Mouse (Mus musculus) olfactory bulb, adult 2 months (tissue): Measurements from ENCODE around the gene Slc6a1. TPM values are rescaled to one million over a fixed set of nuclear protein-coding genes. Genes with fewer than 3 reads are reported as not detected.

Experiments
- H3K27ac ChIP-seq: fragments of 200-500 bp; 2 replicates; pipeline ENCODE4 v1.5.1; 2012; ENCODE audit warnings: low read depth, low read length; ENCODE audit not compliant: insufficient read depth
- H3K4me1 ChIP-seq: fragments of 200-500 bp; 2 replicates; pipeline ENCODE4 v1.6.1; 2012; ENCODE audit warnings: low read length; ENCODE audit not compliant: control insufficient read depth, insufficient read depth
- H3K4me3 ChIP-seq: fragments of 200-500 bp; 2 replicates; pipeline ENCODE4 v1.5.1; 2012; ENCODE audit warnings: mild to moderate bottlenecking, low read depth, low read length, moderate library complexity; ENCODE audit not compliant: insufficient read depth
- CTCF ChIP-seq: fragments of 200-500 bp; IDR thresholded peaks from 2 replicates; pipeline ENCODE4 v1.5.1; 2012; ENCODE audit warnings: low read depth, mild to moderate bottlenecking, low read length, moderate library complexity; ENCODE audit not compliant: insufficient read depth
- POLR2A ChIP-seq: fragments of 200-500 bp; IDR thresholded peaks from 2 replicates; pipeline ENCODE4 v1.6.1; 2012; ENCODE audit warnings: mild to moderate bottlenecking, low read depth, low read length, moderate library complexity; ENCODE audit not compliant: insufficient read depth
- WGBS: fragments of 180-500 bp; shearing (Covaris S2); methylation state at CpG from one replicate; pipeline ENCODE4 v1.1.7; 2018; 5-methylcytosine and 5-hydroxymethylcytosine counted together
- polyA plus RNA-seq: library from polyadenylated mRNA; stranded (reverse); fragments of >200 nt; gene quantifications from 2 replicates; pipeline ENCODE4 v1.2.4, GENCODE M21; 2012; ENCODE audit warnings: low replicate concordance; ENCODE audit not compliant: missing spikeins, insufficient read depth, insufficient read length

Slc6a1 gene
- polyA plus RNA-seq, 1 experiment: 94.2 TPM

DNA sequence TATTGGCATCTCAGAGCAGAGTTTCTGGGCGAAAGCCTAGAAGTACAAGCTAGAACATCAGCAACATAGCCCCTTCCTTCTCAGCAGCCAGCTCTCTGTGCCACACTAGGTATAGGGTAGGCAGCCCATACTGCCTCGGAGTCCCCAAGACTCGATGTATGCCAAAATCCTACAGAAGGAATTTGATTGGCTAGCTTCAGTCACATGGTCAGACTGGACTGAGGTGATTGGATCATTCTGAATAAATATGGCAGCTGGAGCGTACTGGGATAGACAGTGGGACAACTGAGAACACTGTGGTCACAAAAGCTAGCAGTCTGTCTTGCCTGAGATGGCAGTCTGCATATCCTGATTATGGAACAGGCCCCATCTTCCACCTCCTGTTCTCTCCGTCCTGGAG is 17.3 kb downstream of the Slc6a1 start:
- Histone ChIP-seq H3K4me3 (no peak overlapping the region), H3K27ac (no peak overlapping the region), H3K4me1 (peaks cover 38% of the 10 kb centered on the region)
- TF ChIP-seq POLR2A: no peak
- TF ChIP-seq CTCF: no peak
- WGBS: 91% methylated on average over 5 of the region's 5 CpGs

- 73% methylated on average over 11 of the region's 11 CpGs for WGBS
- TF ChIP-seq CTCF (no peak), POLR2A (no peak)
- Histone ChIP-seq H3K27ac (no peak overlapping the region), H3K4me1 (peaks cover 30% of the 10 kb centered on the region), H3K4me3 (no peak overlapping the region)
Measured at GRCm38 (mm10) chr6:114300737-114301136, 18.3 kb downstream of the Slc6a1 start.

DNA sequence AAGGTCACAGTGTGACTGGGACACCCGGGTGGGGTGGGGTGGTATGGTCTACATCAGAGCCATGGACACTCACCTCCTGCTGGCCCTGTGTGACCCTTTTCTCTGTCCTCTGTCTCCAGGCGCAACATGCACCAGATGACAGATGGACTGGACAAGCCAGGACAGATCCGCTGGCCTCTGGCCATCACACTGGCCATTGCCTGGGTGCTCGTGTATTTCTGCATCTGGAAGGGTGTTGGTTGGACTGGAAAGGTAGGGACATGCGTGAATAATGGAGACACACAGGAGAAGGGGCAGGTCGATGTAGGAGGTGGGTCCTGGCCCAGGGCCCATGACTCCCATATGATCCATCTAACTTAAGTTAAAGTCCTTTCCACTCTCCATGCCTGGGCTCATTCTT is 22.2 kb downstream of the Slc6a1 start:
- Histone ChIP-seq H3K4me3 (no peak overlapping the region), H3K27ac (no peak overlapping the region), H3K4me1 (peaks cover 21% of the 10 kb centered on the region; the same call in 1 of the 2 replicates)
- WGBS: 84% methylated on average over 6 of the region's 6 CpGs
- TF ChIP-seq POLR2A: no peak
- no peak for TF ChIP-seq CTCF

- no peaks in the 10 kb centered on the region for H3K4me1 ChIP-seq
- WGBS: 28% methylated on average over 5 of the region's 5 CpGs
- no peak overlapping the region for H3K4me3 ChIP-seq
- H3K27ac ChIP-seq: no peak overlapping the region
- TF ChIP-seq CTCF (no peak), POLR2A (no peak)
Measured at GRCm38 (mm10) chr6:114320511-114320910, 38.1 kb downstream of the Slc6a1 start.

DNA sequence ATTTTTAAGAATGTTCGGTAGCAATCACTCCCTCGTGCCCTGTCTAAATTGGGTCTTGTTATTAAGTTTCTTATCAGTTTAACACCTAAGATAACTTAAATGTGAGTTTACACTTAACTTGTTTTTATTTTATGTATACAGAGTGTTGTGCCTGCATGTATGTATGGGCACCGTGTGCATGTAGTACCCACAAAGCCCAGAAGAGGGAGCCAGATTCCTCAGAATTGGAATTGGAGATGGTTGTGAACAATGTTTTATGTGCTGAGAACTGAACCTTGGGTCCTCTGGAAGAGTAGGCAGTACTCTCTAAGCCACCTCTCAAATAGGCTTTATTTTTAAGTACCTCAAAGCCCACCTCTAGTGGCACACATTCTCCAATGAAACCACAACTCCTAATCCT is 38.7 kb downstream of the Slc6a1 start:
- TF ChIP-seq CTCF: no peak
- no peak for TF ChIP-seq POLR2A
- Histone ChIP-seq H3K27ac (no peak overlapping the region), H3K4me1 (no peaks in the 10 kb centered on the region), H3K4me3 (no peak overlapping the region)
- WGBS: 96% methylated on average over 3 of the region's 3 CpGs

- H3K4me3 ChIP-seq: no peak overlapping the region
- H3K4me1 ChIP-seq: no peaks in the 10 kb centered on the region
- H3K27ac ChIP-seq: no peak overlapping the region
- TF ChIP-seq POLR2A (no peak), CTCF (no peak)
- 92% methylated on average over 3 of the region's 3 CpGs for WGBS
Measured at GRCm38 (mm10) chr6:114322914-114323313, 40.5 kb downstream of the Slc6a1 start.

- TF ChIP-seq CTCF: no peak
- TF ChIP-seq POLR2A: no peak
- no peak overlapping the region for H3K27ac ChIP-seq
- WGBS: 61% methylated on average over 5 of the region's 5 CpGs
- H3K4me1 ChIP-seq: no peaks in the 10 kb centered on the region
- H3K4me3 ChIP-seq: no peak overlapping the region
Measured at GRCm38 (mm10) chr6:114324808-114325207, 42.4 kb downstream of the Slc6a1 start.

DNA sequence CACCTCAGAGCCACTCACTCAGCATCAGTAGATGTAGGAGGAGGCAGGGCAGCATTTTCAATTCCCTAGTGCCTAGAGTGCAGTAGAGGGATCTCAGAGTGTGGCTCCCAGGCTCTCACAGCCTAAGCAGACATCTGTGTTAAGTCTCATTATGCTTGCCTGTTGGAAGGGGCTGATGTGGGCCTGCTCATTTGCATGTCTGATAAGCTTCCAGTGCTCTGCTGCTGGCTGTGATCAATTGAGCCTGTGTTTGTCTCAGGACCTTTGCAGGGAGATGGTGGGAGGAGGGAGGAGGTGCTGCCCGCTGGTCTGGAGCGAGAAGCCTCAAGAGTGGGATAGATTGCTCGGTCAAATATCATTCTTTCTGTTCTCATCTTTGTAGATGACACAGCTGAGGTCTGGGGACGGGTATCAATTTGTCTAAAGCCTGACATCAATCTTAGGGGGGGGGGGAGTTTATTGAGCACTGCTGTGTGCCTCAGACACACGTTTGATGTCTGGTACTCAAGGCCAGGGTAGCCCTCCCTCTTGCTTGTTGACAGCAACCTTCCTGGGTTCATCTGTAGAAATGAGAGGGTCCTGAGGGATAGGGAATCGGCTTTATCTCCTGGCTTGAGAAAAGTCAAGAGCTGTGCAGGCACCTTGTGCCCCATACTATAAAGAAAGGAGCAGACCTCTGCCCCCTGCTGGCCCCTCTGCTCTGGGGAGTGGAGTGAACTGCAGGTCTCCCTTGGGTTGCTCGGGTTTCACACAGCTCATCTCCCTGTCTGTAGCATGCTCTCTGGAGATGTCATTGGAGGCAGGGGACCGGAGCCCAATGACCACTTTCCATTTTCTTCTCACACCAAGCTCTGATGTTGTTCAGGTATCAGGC is 47.4 kb downstream of the Slc6a1 start:
- WGBS: 63% methylated on average over 8 of the region's 8 CpGs
- Histone ChIP-seq H3K4me3 (no peak overlapping the region), H3K27ac (no peak overlapping the region), H3K4me1 (no peaks in the 10 kb centered on the region)
- no peak for TF ChIP-seq CTCF
- TF ChIP-seq POLR2A: no peak

GRCm38 (mm10) chr6:114331926-114332325 is 49.5 kb downstream of the Slc6a1 start:
- WGBS: 93% methylated on average over 7 of the region's 7 CpGs
- H3K4me1 ChIP-seq: peaks cover 6% of the 10 kb centered on the region
- no peak for TF ChIP-seq POLR2A
- TF ChIP-seq CTCF: no peak
- H3K4me3 ChIP-seq: no peak overlapping the region
- H3K27ac ChIP-seq: no peak overlapping the region
